28 mouse cellular contexts compared by ENCODE assay signal in the genomic region with DNA sequence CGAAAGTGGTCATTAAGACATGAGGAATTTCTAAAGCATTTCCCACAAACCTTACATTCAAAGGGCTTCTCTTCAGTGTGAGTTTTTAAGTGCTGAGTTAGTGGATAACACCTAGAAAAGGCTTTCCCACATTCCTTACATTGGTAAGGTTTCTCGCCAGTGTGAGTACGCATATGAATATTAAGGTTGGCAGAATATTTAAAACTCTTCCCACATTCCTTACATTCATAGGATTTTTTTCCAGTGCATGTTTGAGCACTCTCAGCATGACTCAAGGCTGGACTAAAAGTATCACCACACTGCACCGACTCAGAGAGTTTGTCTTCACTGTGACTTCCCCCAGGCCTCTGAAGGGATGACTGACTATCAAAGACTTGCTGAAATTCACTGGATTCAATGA. TPM values are rescaled to one million over a fixed set of nuclear protein-coding genes. Genes with fewer than 3 reads are reported as not detected.
"Had no signal": no experiment of that assay in that cellular context is flagged by ENCODE, and none has a peak within 500 bp of the region (broad histone marks: within the 10 kb centered on the region; RNA-seq: fewer than 3 reads in every experiment).

No protein-coding gene starts in this region.

- H3K4me3 ChIP-seq: limb, embryonic 12.5 days; limb, embryonic 15.5 days; liver, embryonic 12.5 days; liver, embryonic 15.5 days; lung, embryonic 15.5 days had no signal

- H3K27ac ChIP-seq: limb, embryonic 12.5 days; limb, embryonic 15.5 days; liver, embryonic 12.5 days; liver, embryonic 15.5 days; lung, embryonic 15.5 days; stomach, postnatal 0 days had no signal

- H3K4me1 ChIP-seq: limb, embryonic 12.5 days; limb, embryonic 15.5 days; liver, embryonic 12.5 days; liver, embryonic 15.5 days; lung, embryonic 15.5 days had no signal

- H3K9ac ChIP-seq: limb, embryonic 12.5 days; limb, embryonic 15.5 days; liver, embryonic 12.5 days; liver, embryonic 15.5 days; lung, embryonic 15.5 days had no signal

- DNase-seq: kidney, adult 9 months; kidney, postnatal 14 days; kidney, postnatal 4 days; layer of hippocampus, adult 9-11 months; left cerebral cortex, postnatal 4 days; lung, adult 18-20 months; lung, postnatal 10 days; lung, postnatal 4 days; midbrain, embryonic 14.5 days; right cerebral cortex, adult 18-20 months; right cerebral cortex, postnatal 14 days; right cerebral cortex, postnatal 4 days; thymus, adult 2 months; thymus, postnatal 14 days; thymus, postnatal 4 days had no signal

- H3K9me3 ChIP-seq: limb, embryonic 15.5 days; liver, embryonic 12.5 days; liver, embryonic 15.5 days had no signal

RNA-seq across cellular contexts. Expression of a gene that starts 12.6 kb away (rescaled TPM):
- total RNA-seq: layer of hippocampus, adult 18-20 months; layer of hippocampus, postnatal 25 days; left cerebral cortex, adult 18-20 months; left cerebral cortex, postnatal 14 days; left cerebral cortex, postnatal 4 days; megakaryocyte progenitor cell, adult 5-6 weeks; megakaryocyte-erythroid progenitor cell, adult 5-6 weeks; midbrain, postnatal 0 days had no signal

RNA-seq across cellular contexts. Expression of a gene that starts 50.2 kb away (rescaled TPM):
- total RNA-seq: layer of hippocampus, adult 18-20 months; layer of hippocampus, postnatal 25 days; left cerebral cortex, adult 18-20 months; left cerebral cortex, postnatal 14 days; left cerebral cortex, postnatal 4 days; megakaryocyte progenitor cell, adult 5-6 weeks; megakaryocyte-erythroid progenitor cell, adult 5-6 weeks; midbrain, postnatal 0 days had no signal
